Mouse (Mus musculus): ENCODE data around the gene Plekhh2. TPM values are rescaled to one million over a fixed set of nuclear protein-coding genes. Genes with fewer than 3 reads are reported as not detected.
A peak's percentile ranks its signal among the peaks of the same experiment; 100 is the strongest.

The Plekhh2 gene
- total and polyA plus RNA-seq, 3 experiments, result 1.4 to 2.0 (median 1.7) TPM

DNA sequence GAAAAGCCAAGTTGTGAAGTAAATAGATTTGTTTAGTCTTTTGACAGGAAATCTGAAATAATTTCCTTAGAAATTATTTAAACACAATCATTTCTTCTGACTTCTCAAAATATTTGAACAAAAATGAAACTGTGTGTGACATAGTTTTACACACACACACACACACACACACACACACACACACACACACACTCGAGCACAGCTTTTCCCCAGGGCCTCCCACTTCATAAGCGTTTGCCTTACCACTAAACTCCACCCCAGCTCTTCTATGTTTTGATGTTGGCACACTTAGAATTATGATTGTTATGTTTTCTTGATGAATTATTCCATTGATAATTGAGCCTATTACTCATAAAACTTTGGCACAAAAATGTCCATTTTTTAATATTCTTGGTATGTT lies 22.9 kb downstream of the Plekhh2 start:
- Histone ChIP-seq H3K4me3 (no peak overlapping the region), H3K9ac (ENCODE audit: low read depth, low read length) (no peak overlapping the region), H3K27me3 (ENCODE audit: control insufficient read depth, insufficient read depth, low read length) (no peaks in the 10 kb centered on the region), H3K27ac (no peak overlapping the region; the same call in 1 of the 2 replicates), H3K4me1 (ENCODE audit: control insufficient read depth, insufficient read depth, low read length) (peaks cover 6% of the 10 kb centered on the region), H3K79me2 (replicated peaks; ENCODE audit: control insufficient read depth, insufficient read depth, low read length) (no peaks in the 10 kb centered on the region), H3K36me3 (ENCODE audit: control insufficient read depth, insufficient read depth, low read length) (peaks cover 4% of the 10 kb centered on the region; the same call in 1 of the 2 replicates)
- TF ChIP-seq CTCF (IDR thresholded peaks at IDR 0.05), result no peak
- TF ChIP-seq EP300 (IDR thresholded peaks at IDR 0.05; ENCODE audit: insufficient read depth, low read depth, low read length), result no peak
- TF ChIP-seq POLR2A (IDR thresholded peaks at IDR 0.05; ENCODE audit: insufficient read depth, low read depth, low read length), result no peak
- DNase-seq, result no peak
- WGBS, result 45% methylated on average over 2 of the region's 2 CpGs
- intact Hi-C loops (cut with DNase I), result loop anchor here (5.0 kb wide), 1 partner anchor 43 kb away; no protein-coding TSS in a partner anchor

DNA sequence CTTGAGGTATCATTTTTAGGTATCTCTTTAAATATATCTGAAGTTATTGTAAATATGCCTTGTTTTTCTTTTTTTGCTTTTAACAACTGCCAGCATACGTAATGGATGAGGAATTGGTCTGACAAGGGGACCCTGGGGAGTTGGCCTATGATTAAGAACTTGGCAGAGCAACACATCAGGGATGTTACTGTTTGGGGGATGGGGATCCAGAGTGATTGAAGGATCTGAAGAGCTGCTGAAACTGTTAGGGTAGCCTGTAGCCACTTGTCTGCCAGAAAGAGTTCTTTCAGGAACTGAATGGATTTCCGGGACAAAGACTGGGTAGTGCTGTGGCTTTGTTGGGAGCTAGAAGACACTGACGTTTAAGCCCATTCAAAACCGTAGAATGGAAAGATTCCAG lies 23.5 kb downstream of the Plekhh2 start:
- 48% methylated on average over 4 of the region's 4 CpGs for WGBS
- intact Hi-C loops (cut with DNase I), result loop anchor here (5.0 kb wide), 1 partner anchor 42 kb away; no protein-coding TSS in a partner anchor
- DNase-seq, result peak; percentile 33 to 53
- Histone ChIP-seq H3K4me3 (no peak overlapping the region), H3K9ac (ENCODE audit: low read depth, low read length) (no peak overlapping the region), H3K79me2 (replicated peaks; ENCODE audit: control insufficient read depth, insufficient read depth, low read length) (no peaks in the 10 kb centered on the region), H3K27me3 (ENCODE audit: control insufficient read depth, insufficient read depth, low read length) (no peaks in the 10 kb centered on the region), H3K4me1 (ENCODE audit: control insufficient read depth, insufficient read depth, low read length) (peaks cover 4% of the 10 kb centered on the region), H3K36me3 (ENCODE audit: control insufficient read depth, insufficient read depth, low read length) (peaks cover 2% of the 10 kb centered on the region; the same call in 1 of the 2 replicates), H3K27ac (peak overlapping the region; percentile 23; the same call in 1 of the 2 replicates)
- TF ChIP-seq CTCF (IDR thresholded peaks at IDR 0.05) (no peak), POLR2A (IDR thresholded peaks at IDR 0.05; ENCODE audit: insufficient read depth, low read depth, low read length) (no peak), EP300 (IDR thresholded peaks at IDR 0.05; ENCODE audit: insufficient read depth, low read depth, low read length) (no peak)

DNA sequence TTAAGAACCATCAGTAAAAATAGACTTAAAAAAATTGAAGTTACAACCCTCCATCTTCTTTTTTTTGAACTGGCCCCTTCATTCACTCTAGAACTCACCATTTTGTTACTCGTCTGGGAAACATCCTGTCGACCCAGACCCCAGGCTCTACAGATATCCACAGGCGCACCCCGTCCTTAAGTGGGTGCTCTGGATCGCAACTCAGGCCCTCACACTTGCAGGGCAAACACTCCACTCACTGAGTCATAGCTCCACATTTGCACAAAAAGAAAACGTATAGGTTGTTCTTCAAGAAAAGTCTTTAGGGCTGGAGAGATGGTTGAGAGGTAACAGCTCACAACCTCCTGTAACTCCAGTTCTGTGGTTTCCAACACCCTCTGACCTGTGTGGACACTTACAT lies 25.6 kb downstream of the Plekhh2 start:
- no peak for DNase-seq
- Histone ChIP-seq H3K27me3 (ENCODE audit: control insufficient read depth, insufficient read depth, low read length) (no peaks in the 10 kb centered on the region), H3K36me3 (ENCODE audit: control insufficient read depth, insufficient read depth, low read length) (peaks cover 2% of the 10 kb centered on the region; the same call in 1 of the 2 replicates), H3K4me3 (no peak overlapping the region), H3K79me2 (replicated peaks; ENCODE audit: control insufficient read depth, insufficient read depth, low read length) (no peaks in the 10 kb centered on the region), H3K27ac (no peak overlapping the region), H3K4me1 (ENCODE audit: control insufficient read depth, insufficient read depth, low read length) (peaks cover 1% of the 10 kb centered on the region), H3K9ac (ENCODE audit: low read depth, low read length) (no peak overlapping the region)
- intact Hi-C loops (cut with DNase I), result loop anchor here (5.0 kb wide), 1 partner anchor 40 kb away; no protein-coding TSS in a partner anchor
- 90% methylated on average over 6 of the region's 6 CpGs for WGBS
- TF ChIP-seq EP300 (IDR thresholded peaks at IDR 0.05; ENCODE audit: insufficient read depth, low read depth, low read length) (no peak), CTCF (IDR thresholded peaks at IDR 0.05) (no peak), POLR2A (IDR thresholded peaks at IDR 0.05; ENCODE audit: insufficient read depth, low read depth, low read length) (no peak)

DNA sequence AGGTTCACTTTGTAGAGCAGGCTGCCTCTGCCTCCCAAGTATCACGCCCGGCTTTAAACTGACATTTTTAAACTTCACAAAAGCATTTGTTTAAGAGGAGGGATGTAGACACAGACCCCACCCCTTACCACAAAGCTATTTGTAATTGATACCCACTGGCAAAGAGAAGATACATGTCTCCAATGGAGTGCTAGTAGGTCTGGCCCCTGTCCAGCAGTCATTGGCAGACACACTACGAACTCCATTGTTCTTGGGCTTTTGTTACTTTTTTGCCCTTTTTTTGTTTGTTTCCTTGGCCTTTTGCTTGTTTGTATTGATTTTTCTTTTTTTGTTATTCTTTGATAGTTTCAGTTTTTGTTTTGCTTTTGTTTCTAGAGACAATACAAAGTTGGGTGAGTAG lies 26.3 kb downstream of the Plekhh2 start:
- TF ChIP-seq POLR2A (IDR thresholded peaks at IDR 0.05; ENCODE audit: insufficient read depth, low read depth, low read length), result no peak
- no peak for TF ChIP-seq CTCF (IDR thresholded peaks at IDR 0.05)
- no peak for TF ChIP-seq EP300 (IDR thresholded peaks at IDR 0.05; ENCODE audit: insufficient read depth, low read depth, low read length)
- Histone ChIP-seq H3K4me3 (no peak overlapping the region), H3K27ac (no peak overlapping the region), H3K27me3 (ENCODE audit: control insufficient read depth, insufficient read depth, low read length) (no peaks in the 10 kb centered on the region), H3K4me1 (ENCODE audit: control insufficient read depth, insufficient read depth, low read length) (peaks cover 1% of the 10 kb centered on the region), H3K79me2 (replicated peaks; ENCODE audit: control insufficient read depth, insufficient read depth, low read length) (no peaks in the 10 kb centered on the region), H3K36me3 (ENCODE audit: control insufficient read depth, insufficient read depth, low read length) (peaks cover 2% of the 10 kb centered on the region; the same call in 1 of the 2 replicates), H3K9ac (ENCODE audit: low read depth, low read length) (no peak overlapping the region)
- DNase-seq, result no peak
- intact Hi-C loops (cut with DNase I), result loop anchor here (5.0 kb wide), 1 partner anchor 39 kb away; no protein-coding TSS in a partner anchor
- WGBS, result 73% methylated on average over 3 of the region's 3 CpGs

DNA sequence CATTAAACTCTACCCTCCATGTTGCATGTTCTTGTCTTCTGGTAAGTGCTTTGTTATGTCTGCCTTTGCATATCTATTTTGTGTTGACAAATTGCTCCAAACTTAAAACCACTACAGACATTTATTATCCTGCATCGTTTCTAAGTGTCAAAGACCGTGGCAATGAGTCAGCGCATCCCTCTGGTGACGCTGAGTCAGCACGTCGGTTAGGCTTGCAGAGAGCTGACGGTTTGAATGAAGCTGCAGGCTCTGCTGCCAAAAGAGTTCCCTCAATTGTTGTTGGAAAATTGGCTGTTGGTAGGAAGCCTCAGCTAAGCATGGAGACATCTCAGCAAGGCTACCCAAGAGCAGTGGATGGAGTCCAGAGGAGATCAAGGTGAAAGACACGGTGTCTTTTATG lies 28.9 kb downstream of the Plekhh2 start:
- Histone ChIP-seq H3K27ac (no peak overlapping the region), H3K36me3 (ENCODE audit: control insufficient read depth, insufficient read depth, low read length) (no peaks in the 10 kb centered on the region), H3K27me3 (ENCODE audit: control insufficient read depth, insufficient read depth, low read length) (no peaks in the 10 kb centered on the region), H3K79me2 (replicated peaks; ENCODE audit: control insufficient read depth, insufficient read depth, low read length) (no peaks in the 10 kb centered on the region), H3K4me3 (no peak overlapping the region), H3K9ac (ENCODE audit: low read depth, low read length) (no peak overlapping the region), H3K4me1 (ENCODE audit: control insufficient read depth, insufficient read depth, low read length) (no peaks in the 10 kb centered on the region)
- TF ChIP-seq EP300 (IDR thresholded peaks at IDR 0.05; ENCODE audit: insufficient read depth, low read depth, low read length) (no peak), POLR2A (IDR thresholded peaks at IDR 0.05; ENCODE audit: insufficient read depth, low read depth, low read length) (no peak), CTCF (IDR thresholded peaks at IDR 0.05) (no peak)
- intact Hi-C loops (cut with DNase I), result no loop called here
- 70% methylated on average over 8 of the region's 8 CpGs for WGBS
- no peak for DNase-seq

Measured in heart, adult 2 months (tissue).